Mouse (Mus musculus) small intestine, adult 2 months (tissue): ENCODE data around the gene Gfap.

ENCODE experiments used
- CTCF ChIP-seq: fragments of 200-500 bp; IDR thresholded peaks from 2 replicates; pipeline ENCODE4 v1.5.1; 2012; ENCODE audit warnings: low read depth, mild to moderate bottlenecking, control low read depth, inconsistent platforms, low read length, moderate library complexity, mixed read lengths; ENCODE audit not compliant: insufficient replicate concordance, insufficient read length; ENCODE audit errors: extremely low read depth
- POLR2A ChIP-seq: fragments of 200-500 bp; IDR thresholded peaks from 2 replicates; pipeline ENCODE4 v1.6.1; 2012; ENCODE audit warnings: low read depth, mild to moderate bottlenecking, control low read depth, inconsistent platforms, low read length, moderate library complexity

DNA sequence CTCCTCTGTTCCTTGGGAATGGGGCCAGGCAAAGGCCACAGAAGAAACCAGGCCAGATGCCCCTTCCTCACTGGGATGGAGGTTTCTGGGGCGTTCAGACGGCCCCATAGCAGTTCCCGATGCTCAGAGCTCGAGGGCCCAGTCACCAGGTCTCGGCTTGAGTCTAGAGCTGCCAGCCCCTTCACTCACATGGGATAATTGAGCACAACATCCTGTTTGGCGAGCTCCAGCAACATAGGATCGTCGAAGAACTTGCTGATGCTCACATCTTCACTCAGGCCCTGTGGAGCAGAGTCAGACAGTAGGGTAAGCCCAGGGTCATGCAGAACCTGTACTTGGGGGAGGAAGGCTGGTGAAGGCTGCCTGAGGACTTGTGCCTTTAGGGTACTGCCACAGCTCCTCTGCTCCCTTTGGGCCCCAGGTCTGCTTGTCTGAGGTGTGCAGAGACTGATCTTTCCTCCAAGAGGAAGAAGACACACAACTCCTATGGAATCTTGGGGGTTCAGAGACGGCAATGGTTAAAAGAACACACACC, 62.0 kb downstream of the Gfap start:
- TF ChIP-seq CTCF (no peak), POLR2A (no peak)
